Mouse (Mus musculus) midbrain, embryonic 11.5 days (tissue): ENCODE measurements at regions not wholly inside any gene's neighbourhood (a gene's known extent, or its start where the extent isn't known, plus 50 kb on each side); places are given as distances from the start of the nearest gene placed in this dataset.

Experiments
- ATAC-seq: fragments of 200-750 bp; cut with Nextera tagmentation; 2 replicates; pipeline ENCODE4 v1.8.0; 2017; ENCODE audit warnings: moderate TSS enrichment, moderate library complexity; ENCODE audit not compliant: low FRiP score
- DNase-seq: peaks from one replicate; pipeline ENCODE4 v3.0.0; 2015; ENCODE audit warnings: low spot score; ENCODE audit errors: missing footprints
- H3K27ac ChIP-seq: fragments of 300-500 bp; sonication (generic); 2 replicates; pipeline ENCODE4 v1.5.1; 2014; ENCODE audit warnings: low read depth, low read length
- H3K27me3 ChIP-seq: fragments of 300-500 bp; sonication (generic); 2 replicates; pipeline ENCODE4 v1.6.1; 2014; ENCODE audit warnings: mild to moderate bottlenecking, low read length, moderate library complexity, mixed read lengths; ENCODE audit not compliant: control insufficient read depth, insufficient read depth
- H3K36me3 ChIP-seq: fragments of 300-500 bp; sonication (generic); 2 replicates; pipeline ENCODE4 v1.6.1; 2014; ENCODE audit warnings: mild to moderate bottlenecking, low read length, moderate library complexity, mixed read lengths; ENCODE audit not compliant: control insufficient read depth, insufficient read depth
- H3K4me1 ChIP-seq: fragments of 300-500 bp; sonication (generic); 2 replicates; pipeline ENCODE4 v1.6.1; 2014; ENCODE audit warnings: low read length; ENCODE audit not compliant: control insufficient read depth, insufficient read depth
- H3K4me2 ChIP-seq: fragments of 300-500 bp; sonication (generic); 2 replicates; pipeline ENCODE4 v1.6.1; 2014; ENCODE audit warnings: mild to moderate bottlenecking, moderate library complexity
- H3K4me3 ChIP-seq: fragments of 300-500 bp; sonication (generic); 2 replicates; pipeline ENCODE4 v1.5.1; 2014; ENCODE audit warnings: low read depth, low read length
- H3K9ac ChIP-seq: fragments of 300-500 bp; sonication (generic); 2 replicates; pipeline ENCODE4 v1.6.1; 2014; ENCODE audit warnings: low read length
- H3K9me3 ChIP-seq: fragments of 300-500 bp; sonication (generic); 2 replicates; pipeline ENCODE4 v1.6.1; 2016; ENCODE audit warnings: low read length; ENCODE audit not compliant: control insufficient read depth
- WGBS: fragments of 180-500 bp; shearing (Covaris S2); extraction: QIAGEN DNeasy Blood & Tissue Kit; methylation state at CpG from one replicate; pipeline ENCODE4 v1.1.7; 2014; 5-methylcytosine and 5-hydroxymethylcytosine counted together

DNA sequence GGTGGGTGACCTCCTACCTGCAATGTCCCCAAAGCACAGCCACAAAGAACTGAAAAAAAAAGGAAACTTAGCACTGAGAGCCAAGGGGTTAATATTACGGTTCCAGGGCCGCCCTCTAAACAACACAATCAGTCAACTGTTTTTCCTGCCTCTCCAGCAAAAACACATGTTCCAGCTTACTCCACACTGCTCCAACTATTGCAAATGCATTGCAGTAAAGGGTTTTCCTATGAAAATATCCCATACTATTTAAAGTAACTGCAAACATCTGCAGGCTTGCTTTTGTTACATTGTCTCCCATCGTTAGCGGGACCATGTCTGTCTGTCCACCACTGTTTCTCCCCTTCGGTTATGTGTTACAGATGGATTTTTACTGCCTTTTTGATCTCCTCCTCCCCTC, 151.7 kb downstream of the Mreg start:
- H3K9ac ChIP-seq: no peak overlapping the region
- no peak overlapping the region for H3K4me3 ChIP-seq
- H3K27me3 ChIP-seq: no peaks in the 10 kb centered on the region
- no peak for ATAC-seq
- H3K36me3 ChIP-seq: no peaks in the 10 kb centered on the region
- H3K4me2 ChIP-seq: no peak overlapping the region
- WGBS: 81% methylated on average over 5 of the region's 5 CpGs
- no peaks in the 10 kb centered on the region for H3K4me1 ChIP-seq
- no peak overlapping the region for H3K27ac ChIP-seq
- no peaks in the 10 kb centered on the region for H3K9me3 ChIP-seq
- DNase-seq: no peak

DNA sequence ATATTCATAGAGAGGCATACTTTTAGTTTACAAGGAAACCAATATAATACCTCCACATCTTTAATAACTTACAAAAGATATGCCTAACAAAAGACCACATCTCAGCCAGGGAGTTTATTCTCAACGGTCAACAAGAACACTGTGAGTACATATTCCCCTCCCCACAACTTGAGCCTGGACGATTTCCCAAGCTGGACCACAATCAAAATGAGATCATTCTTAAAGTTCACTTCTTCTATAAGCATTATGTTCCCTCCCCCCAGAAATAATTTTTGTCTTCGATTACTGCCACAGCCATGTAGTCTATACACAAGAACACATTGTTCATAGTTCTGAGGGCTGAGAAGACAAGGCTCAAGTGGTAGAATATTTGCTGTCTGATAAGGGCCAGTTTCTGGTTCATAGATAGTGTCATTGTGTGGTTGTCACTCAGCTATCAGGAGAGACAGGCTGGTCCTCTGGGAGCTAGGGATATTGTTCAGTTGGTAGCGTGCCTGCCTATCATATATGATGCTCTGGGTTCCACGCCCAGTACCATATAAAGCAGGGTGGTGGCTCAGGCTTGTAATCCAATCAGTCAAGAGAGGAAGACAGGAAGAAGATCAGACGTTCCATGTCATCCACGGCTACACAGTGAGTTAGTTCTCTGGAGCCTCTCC, 153.9 kb downstream of the Mreg start:
- no peaks in the 10 kb centered on the region for H3K36me3 ChIP-seq
- DNase-seq (no peak), ATAC-seq (no peak)
- no peak overlapping the region for H3K9ac ChIP-seq
- H3K4me2 ChIP-seq: no peak overlapping the region
- H3K27me3 ChIP-seq: no peaks in the 10 kb centered on the region
- H3K27ac ChIP-seq: no peak overlapping the region
- 87% methylated on average over 7 of the region's 7 CpGs for WGBS
- H3K4me3 ChIP-seq: no peak overlapping the region
- no peaks in the 10 kb centered on the region for H3K9me3 ChIP-seq
- no peaks in the 10 kb centered on the region for H3K4me1 ChIP-seq

DNA sequence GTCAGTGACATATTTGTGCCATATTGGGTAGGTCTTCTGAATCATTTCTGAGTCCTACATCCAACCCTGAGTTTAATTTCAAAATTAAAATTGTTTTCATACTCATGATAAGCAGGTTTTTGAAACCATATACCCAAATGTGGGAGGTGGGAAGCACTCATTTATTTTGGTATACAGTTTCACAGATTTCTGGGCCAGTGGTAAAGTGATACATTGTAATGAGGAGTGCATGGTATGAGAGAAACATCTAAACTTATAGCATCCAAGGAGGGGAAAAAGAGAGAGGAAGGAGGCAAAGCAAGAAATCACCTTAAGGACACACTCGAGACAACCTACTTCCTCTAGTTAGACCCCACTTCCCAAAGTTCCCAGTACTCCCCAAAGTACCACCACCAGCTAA, 157.6 kb downstream of the Mreg start:
- 94% methylated on average over 1 of the region's 1 CpGs for WGBS
- DNase-seq: no peak
- H3K4me2 ChIP-seq: no peak overlapping the region
- H3K27ac ChIP-seq: no peak overlapping the region
- H3K9ac ChIP-seq: no peak overlapping the region
- H3K4me1 ChIP-seq: no peaks in the 10 kb centered on the region
- no peak overlapping the region for H3K4me3 ChIP-seq
- no peaks in the 10 kb centered on the region for H3K27me3 ChIP-seq
- no peaks in the 10 kb centered on the region for H3K36me3 ChIP-seq
- no peaks in the 10 kb centered on the region for H3K9me3 ChIP-seq
- no peak for ATAC-seq

DNA sequence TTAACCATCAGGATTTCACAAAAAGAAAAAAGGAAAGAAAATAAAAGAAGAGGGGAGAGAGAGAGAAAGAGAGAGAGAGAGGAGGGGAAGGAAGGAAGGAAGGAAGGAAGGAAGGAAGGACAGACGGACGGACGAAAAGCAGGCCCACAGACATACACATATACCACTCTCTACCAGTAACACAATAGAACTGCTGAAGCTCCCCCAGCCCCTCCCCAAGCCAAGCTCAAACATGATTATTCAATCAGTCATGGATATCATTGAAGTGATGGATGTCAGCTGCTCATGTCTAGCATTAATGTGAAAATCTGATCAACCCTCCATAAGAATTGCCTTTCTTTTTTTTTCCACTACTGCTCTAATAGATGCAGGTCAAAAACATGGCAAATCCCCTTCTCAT, 161.2 kb downstream of the Mreg start:
- no peak overlapping the region for H3K27ac ChIP-seq
- H3K36me3 ChIP-seq: no peaks in the 10 kb centered on the region
- H3K9ac ChIP-seq: no peak overlapping the region
- no peak overlapping the region for H3K4me3 ChIP-seq
- H3K4me2 ChIP-seq: no peak overlapping the region
- no peaks in the 10 kb centered on the region for H3K9me3 ChIP-seq
- no peaks in the 10 kb centered on the region for H3K27me3 ChIP-seq
- 79% methylated on average over 3 of the region's 3 CpGs for WGBS
- H3K4me1 ChIP-seq: no peaks in the 10 kb centered on the region
- ATAC-seq (no peak), DNase-seq (no peak)

DNA sequence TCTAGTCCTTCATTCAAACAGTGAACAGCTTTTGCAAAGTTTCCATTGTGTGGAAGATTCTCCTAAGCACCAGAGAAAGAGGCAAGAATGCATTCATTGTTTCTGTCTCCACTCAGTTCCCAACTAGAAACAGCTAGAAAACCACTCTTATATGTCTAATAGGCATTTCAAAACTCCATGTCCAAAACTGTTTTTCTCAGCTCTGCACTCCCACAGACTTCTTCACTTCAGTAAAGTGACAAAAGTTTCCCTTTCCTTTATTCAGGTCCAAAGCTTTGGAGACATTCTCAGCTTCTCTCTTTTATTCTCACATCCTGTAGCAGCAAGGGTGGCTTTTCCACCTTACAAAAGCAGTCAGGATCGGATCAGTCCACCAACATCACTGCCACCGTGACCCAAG, 166.0 kb downstream of the Mreg start:
- no peaks in the 10 kb centered on the region for H3K4me1 ChIP-seq
- no peak overlapping the region for H3K27ac ChIP-seq
- no peak for ATAC-seq
- no peaks in the 10 kb centered on the region for H3K27me3 ChIP-seq
- H3K9me3 ChIP-seq: no peaks in the 10 kb centered on the region
- no peak for DNase-seq
- H3K9ac ChIP-seq: no peak overlapping the region
- 78% methylated on average over 2 of the region's 2 CpGs for WGBS
- no peak overlapping the region for H3K4me3 ChIP-seq
- no peak overlapping the region for H3K4me2 ChIP-seq
- no peaks in the 10 kb centered on the region for H3K36me3 ChIP-seq

DNA sequence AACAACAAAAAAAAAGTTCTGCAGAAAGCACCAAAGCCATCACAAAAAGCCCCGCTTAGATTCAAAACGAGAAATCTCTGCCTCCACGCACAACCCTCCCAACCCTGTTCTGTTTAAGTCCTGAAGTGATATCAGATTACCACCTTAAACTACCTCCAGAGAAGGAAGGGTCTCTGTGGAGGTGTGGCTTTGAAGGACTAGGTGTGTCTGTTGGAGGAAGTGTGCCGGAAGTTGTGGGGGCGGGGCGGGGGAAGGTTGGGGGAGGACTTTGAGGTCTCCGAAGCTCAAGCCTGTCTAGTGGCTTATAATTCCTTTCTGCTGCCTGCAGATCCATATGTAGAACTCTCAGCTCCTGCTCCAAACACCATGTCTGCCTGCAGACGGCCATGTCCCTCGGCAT, 173.6 kb downstream of the Mreg start:
- H3K27ac ChIP-seq: no peak overlapping the region
- H3K9ac ChIP-seq: no peak overlapping the region
- H3K4me3 ChIP-seq: no peak overlapping the region
- H3K36me3 ChIP-seq: no peaks in the 10 kb centered on the region
- no peaks in the 10 kb centered on the region for H3K9me3 ChIP-seq
- no peak for DNase-seq
- no peaks in the 10 kb centered on the region for H3K27me3 ChIP-seq
- H3K4me1 ChIP-seq: no peaks in the 10 kb centered on the region; the same call in 1 of the 2 replicates
- no peak overlapping the region for H3K4me2 ChIP-seq
- 55% methylated on average over 9 of the region's 9 CpGs for WGBS
- ATAC-seq: no peak

DNA sequence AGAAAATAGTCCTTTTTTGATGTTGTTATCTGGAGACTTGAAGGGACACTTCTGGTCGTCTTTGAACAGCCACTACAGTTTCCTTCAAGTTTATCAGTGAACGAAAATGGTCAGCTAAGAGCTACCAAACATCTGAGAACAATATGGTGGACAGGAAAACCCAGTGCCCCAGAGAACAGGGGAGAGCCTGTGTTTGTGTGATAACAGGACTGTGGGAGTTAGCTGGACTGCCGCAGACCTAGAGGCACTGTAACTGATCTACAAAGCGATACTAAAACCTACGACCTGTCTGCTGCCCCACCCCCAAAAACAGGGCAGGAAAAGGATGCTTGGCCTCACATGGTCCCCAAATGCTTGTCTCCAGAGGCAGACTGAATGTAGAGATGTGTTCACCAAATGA, 175.5 kb downstream of the Mreg start:
- H3K4me3 ChIP-seq: no peak overlapping the region
- ATAC-seq: no peak
- 77% methylated on average over 5 of the region's 5 CpGs for WGBS

DNA sequence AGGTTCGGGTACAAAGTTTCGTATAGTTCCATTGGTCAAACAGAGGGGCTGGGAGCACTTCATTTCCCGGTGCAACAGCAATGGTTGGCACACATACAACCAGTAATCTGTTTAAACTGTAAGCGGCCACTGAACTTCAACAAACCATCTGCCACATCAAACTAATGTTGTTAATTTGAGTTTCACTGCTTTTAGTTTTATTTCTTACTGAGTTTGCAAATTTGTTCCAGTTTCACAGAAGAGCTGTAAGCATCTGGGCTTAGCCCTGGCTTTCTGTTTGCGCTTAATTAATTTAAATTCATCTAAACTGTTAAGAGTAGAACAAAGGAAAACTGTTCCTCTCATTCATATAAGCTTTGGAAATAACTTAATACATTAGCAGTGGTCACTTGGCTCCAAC, 176.0 kb downstream of the Mreg start:
- Histone ChIP-seq H3K9me3 (no peaks in the 10 kb centered on the region), H3K9ac (no peak overlapping the region), H3K4me1 (no peaks in the 10 kb centered on the region; the same call in 1 of the 2 replicates), H3K27ac (no peak overlapping the region), H3K4me2 (no peak overlapping the region), H3K4me3 (no peak overlapping the region), H3K36me3 (no peaks in the 10 kb centered on the region), H3K27me3 (no peaks in the 10 kb centered on the region)
- DNase-seq (no peak), ATAC-seq (no peak)
- WGBS: 89% methylated on average over 5 of the region's 5 CpGs

More for the DNA sequence above, 175.5 kb downstream of the Mreg start:
- Histone ChIP-seq H3K9me3 (no peaks in the 10 kb centered on the region), H3K27ac (no peak overlapping the region), H3K27me3 (no peaks in the 10 kb centered on the region), H3K4me2 (no peak overlapping the region), H3K9ac (no peak overlapping the region), H3K36me3 (no peaks in the 10 kb centered on the region), H3K4me1 (no peaks in the 10 kb centered on the region; the same call in 1 of the 2 replicates)
- DNase-seq: no peak

DNA sequence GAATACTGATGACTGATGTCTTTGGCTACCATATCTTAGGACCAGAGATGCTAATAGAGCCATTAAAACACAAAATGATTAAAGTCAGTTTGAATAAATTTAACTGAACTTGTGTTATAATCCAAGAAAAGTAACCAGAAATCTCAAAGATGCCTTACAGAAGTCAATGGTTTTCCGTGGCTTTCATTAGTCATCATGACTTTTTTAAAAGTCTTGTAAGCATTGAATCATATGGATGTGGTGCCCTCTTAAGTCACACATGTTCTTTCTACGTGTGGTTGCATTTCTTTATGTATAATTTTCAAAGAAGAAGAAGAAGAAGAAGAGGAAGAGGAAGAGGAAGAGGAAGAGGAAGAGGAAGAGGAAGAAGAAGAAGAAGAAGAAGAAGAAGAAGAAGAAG, 178.2 kb downstream of the Mreg start:
- Histone ChIP-seq H3K4me1 (no peaks in the 10 kb centered on the region; the same call in 1 of the 2 replicates), H3K27me3 (no peaks in the 10 kb centered on the region), H3K9ac (no peak overlapping the region), H3K4me3 (no peak overlapping the region), H3K27ac (no peak overlapping the region), H3K9me3 (no peaks in the 10 kb centered on the region), H3K4me2 (no peak overlapping the region), H3K36me3 (no peaks in the 10 kb centered on the region)
- WGBS: 80% methylated on average over 2 of the region's 2 CpGs
- ATAC-seq (no peak), DNase-seq (no peak)
